Mouse (Mus musculus) liver, postnatal 0 days (tissue): ENCODE data around the gene Atxn1. TPM values are rescaled to one million over a fixed set of nuclear protein-coding genes. Genes with fewer than 3 reads are reported as not detected.

Experiments
- ATAC-seq: fragments of 200-750 bp; cut with Nextera tagmentation; 2 replicates; pipeline ENCODE4 v1.8.0; 2017; ENCODE audit warnings: mild to moderate bottlenecking, moderate library complexity
- DNase-seq: peaks from one replicate; pipeline ENCODE4 v3.0.0-alpha.2; 2016
- H3K27ac ChIP-seq: fragments of 300-500 bp; sonication (generic); 2 replicates; pipeline ENCODE4 v1.5.1; 2014; ENCODE audit warnings: antibody characterized with exemption, moderate library complexity, mild to moderate bottlenecking, low read depth
- H3K27me3 ChIP-seq: fragments of 300-500 bp; sonication (generic); 2 replicates; pipeline ENCODE4 v1.6.1; 2014; ENCODE audit warnings: low read length, control low read depth, mixed read lengths; ENCODE audit not compliant: insufficient read depth
- H3K36me3 ChIP-seq: fragments of 300-500 bp; sonication (generic); replicated peaks from 2 replicates; pipeline ENCODE4 v1.6.1; 2014; ENCODE audit warnings: mild to moderate bottlenecking, control low read depth, low read length, moderate library complexity, mixed read lengths; ENCODE audit not compliant: insufficient read depth
- H3K4me1 ChIP-seq: fragments of 300-500 bp; sonication (generic); 2 replicates; pipeline ENCODE4 v1.6.1; 2014; ENCODE audit warnings: antibody characterized with exemption, mild to moderate bottlenecking, control low read depth; ENCODE audit not compliant: insufficient read depth
- H3K4me2 ChIP-seq: fragments of 300-500 bp; sonication (generic); 2 replicates; pipeline ENCODE4 v1.6.1; 2014; ENCODE audit warnings: low read depth, mild to moderate bottlenecking, low read length, moderate library complexity, mixed read lengths
- H3K4me3 ChIP-seq: fragments of 300-500 bp; sonication (generic); 2 replicates; pipeline ENCODE4 v1.5.1; 2014; ENCODE audit warnings: low read depth, low read length
- H3K9ac ChIP-seq: fragments of 300-500 bp; sonication (generic); replicated peaks from 2 replicates; pipeline ENCODE4 v1.6.1; 2014; ENCODE audit warnings: mild to moderate bottlenecking, moderate library complexity
- H3K9me3 ChIP-seq: fragments of 300-500 bp; sonication (generic); 2 replicates; pipeline ENCODE4 v1.6.1; 2016; ENCODE audit warnings: mild to moderate bottlenecking, control low read depth, low read length, mixed read lengths
- CTCF ChIP-seq: sonication (generic); IDR thresholded peaks from 2 replicates; pipeline ENCODE4 v1.5.1; 2016; ENCODE audit warnings: antibody characterized with exemption, low read depth
- EP300 ChIP-seq: IDR thresholded peaks from 2 replicates; pipeline ENCODE4 v1.6.1; 2016; ENCODE audit warnings: antibody characterized with exemption, low read depth, mild to moderate bottlenecking
- WGBS: fragments of 180-500 bp; shearing (Covaris S2); extraction: QIAGEN DNeasy Blood & Tissue Kit; methylation state at CpG from one replicate; pipeline ENCODE4 v1.1.7; 2014; ENCODE audit not compliant: insufficient replicate concordance; 5-methylcytosine and 5-hydroxymethylcytosine counted together
- polyA plus RNA-seq: library from polyadenylated mRNA; unstranded; fragments of >200 nt; fragmentation: Nextera tagmentation; extraction: Ambion mirVana; gene quantifications from 2 replicates; pipeline ENCODE4 v1.2.1, GENCODE M21; 2015

The Atxn1 gene
- polyA plus RNA-seq, 1 experiment from 2014 or later: 4.4 TPM

DNA sequence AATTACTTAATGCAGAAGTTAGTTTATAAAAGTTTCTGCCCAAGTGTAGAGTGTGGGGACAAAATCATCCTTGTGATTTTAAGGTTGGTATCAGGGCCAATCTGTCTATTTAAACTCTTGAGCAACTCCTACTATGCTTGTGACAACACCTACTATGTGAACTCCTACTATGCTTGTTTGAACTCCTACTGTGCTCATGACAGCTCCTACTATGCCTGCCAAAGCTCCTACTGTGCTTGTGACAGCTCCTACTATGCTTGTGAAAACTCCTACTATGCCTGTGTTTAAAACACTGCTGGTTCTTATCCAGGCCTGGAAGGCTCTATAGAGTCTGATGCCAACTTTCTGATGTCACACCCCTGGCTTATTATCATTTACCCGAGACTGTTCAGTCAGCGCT lies 292.2 kb downstream of the Atxn1 start:
- ATAC-seq (no peak), DNase-seq (no peak)
- no peak overlapping the region for H3K4me2 ChIP-seq
- H3K9me3 ChIP-seq: no peaks in the 10 kb centered on the region
- H3K9ac ChIP-seq: no peak overlapping the region
- no peak for TF ChIP-seq EP300
- no peak for TF ChIP-seq CTCF
- no peak overlapping the region for H3K27ac ChIP-seq
- no peaks in the 10 kb centered on the region for H3K27me3 ChIP-seq
- H3K36me3 ChIP-seq: no peaks in the 10 kb centered on the region
- WGBS: 63% methylated on average over 2 of the region's 2 CpGs
- H3K4me3 ChIP-seq: no peak overlapping the region
- H3K4me1 ChIP-seq: no peaks in the 10 kb centered on the region

DNA sequence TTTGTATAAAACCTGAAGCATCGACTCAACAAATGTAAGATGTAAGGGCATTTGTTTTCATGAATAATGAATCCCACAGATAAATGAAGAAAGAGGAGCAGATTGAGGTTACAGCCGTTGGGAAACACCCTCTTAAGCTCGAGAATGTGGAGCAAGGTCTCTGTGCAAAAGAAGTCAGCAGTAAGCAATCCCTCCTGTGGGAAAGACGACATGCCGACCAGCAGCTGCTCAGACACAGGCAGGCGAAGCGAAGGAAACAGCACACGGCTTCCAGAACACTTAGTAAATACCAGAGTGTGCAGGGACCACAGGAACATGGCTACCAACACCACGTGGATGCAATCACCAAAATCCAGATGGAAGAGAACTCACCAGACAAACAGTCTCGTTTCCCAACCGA lies 294.8 kb downstream of the Atxn1 start:
- TF ChIP-seq EP300 (no peak), CTCF (no peak)
- Histone ChIP-seq H3K36me3 (no peaks in the 10 kb centered on the region), H3K27ac (no peak overlapping the region), H3K4me3 (no peak overlapping the region), H3K9me3 (no peaks in the 10 kb centered on the region), H3K4me1 (no peaks in the 10 kb centered on the region), H3K9ac (no peak overlapping the region), H3K27me3 (no peaks in the 10 kb centered on the region), H3K4me2 (no peak overlapping the region)
- no peak for DNase-seq
- 78% methylated on average over 11 of the region's 11 CpGs for WGBS
- no peak for ATAC-seq

DNA sequence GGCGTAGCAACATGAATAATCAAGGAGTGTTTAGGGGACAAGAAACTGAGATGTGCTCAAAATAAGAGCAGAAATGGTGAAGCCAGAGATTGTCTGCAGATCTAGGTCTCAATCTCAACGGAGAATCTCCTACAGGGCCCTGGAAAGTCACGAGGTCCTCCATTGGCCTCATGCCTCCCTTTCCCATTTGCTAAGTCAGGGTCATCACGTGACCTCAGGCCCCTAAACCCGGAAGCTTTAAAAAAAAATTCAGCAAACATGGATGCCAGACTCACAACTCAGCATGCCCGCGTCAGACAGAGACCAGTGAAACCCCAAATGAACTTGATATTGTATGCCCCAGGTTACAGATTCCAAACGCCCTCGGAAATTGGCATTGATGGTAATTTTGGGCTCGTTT lies 302.0 kb downstream of the Atxn1 start:
- H3K4me3 ChIP-seq: no peak overlapping the region
- WGBS: 80% methylated on average over 10 of the region's 10 CpGs
- H3K36me3 ChIP-seq: no peaks in the 10 kb centered on the region
- no peaks in the 10 kb centered on the region for H3K27me3 ChIP-seq
- H3K4me2 ChIP-seq: no peak overlapping the region
- peaks cover 7% of the 10 kb centered on the region for H3K4me1 ChIP-seq
- no peaks in the 10 kb centered on the region for H3K9me3 ChIP-seq
- no peak overlapping the region for H3K9ac ChIP-seq
- TF ChIP-seq EP300: no peak
- no peak for TF ChIP-seq CTCF
- H3K27ac ChIP-seq: no peak overlapping the region
- ATAC-seq (no peak), DNase-seq (no peak)

GRCm38 (mm10) chr13:45662216-45662615 lies 302.6 kb downstream of the Atxn1 start:
- WGBS: 56% methylated on average over 3 of the region's 3 CpGs
- H3K27ac ChIP-seq: 0 out of 2 replicates have a peak overlapping the region, but pooled peaks have one; percentile 2
- peaks cover 7% of the 10 kb centered on the region for H3K4me1 ChIP-seq

DNA sequence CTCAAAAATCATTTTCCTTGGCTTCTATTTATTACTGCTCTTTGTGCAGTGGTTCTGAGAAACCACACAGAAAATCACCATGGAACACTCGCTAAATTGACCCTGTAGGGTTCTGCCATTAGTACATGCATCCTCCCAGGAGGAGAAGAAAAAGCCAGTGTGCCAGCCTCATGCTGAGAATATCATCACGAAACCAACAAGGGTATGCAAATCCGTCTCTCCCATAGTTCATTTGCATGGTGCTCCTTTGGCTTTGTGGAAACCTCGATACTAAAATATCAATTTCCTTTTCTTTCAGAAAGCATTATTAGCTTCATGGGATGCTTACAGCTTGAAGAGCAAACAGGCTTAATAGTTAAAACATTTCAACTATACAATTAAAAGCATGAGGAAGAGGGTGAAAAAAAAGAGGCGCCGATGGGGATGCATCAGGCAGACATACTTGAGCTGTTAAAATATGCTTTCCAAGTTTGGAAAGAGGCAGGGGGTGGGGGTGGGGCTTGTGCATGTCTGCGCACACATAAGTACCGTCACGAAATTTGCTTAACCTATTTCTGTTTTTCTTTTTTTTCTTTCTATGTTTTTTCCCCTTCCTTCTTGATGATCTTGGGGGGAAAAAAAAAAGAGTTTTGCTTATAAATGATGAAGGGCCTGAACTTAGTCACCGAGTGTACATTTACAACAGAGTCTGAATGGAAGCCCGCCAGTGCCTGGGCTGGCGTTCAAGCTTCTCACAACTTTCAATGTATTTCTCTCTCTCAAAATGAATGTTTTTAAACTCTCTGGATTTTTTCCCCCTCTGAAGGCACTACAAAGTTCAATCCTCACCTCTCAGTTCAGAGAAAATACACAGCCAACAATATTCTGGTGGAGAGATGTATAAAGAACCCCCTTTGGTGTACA lies 303.3 kb downstream of the Atxn1 start:
- DNase-seq (no peak), ATAC-seq (no peak)
- H3K27me3 ChIP-seq: no peaks in the 10 kb centered on the region
- H3K4me1 ChIP-seq: peaks cover 7% of the 10 kb centered on the region
- TF ChIP-seq CTCF: no peak
- TF ChIP-seq EP300: no peak
- no peaks in the 10 kb centered on the region for H3K9me3 ChIP-seq
- H3K4me3 ChIP-seq: no peak overlapping the region
- H3K27ac ChIP-seq: 0 out of 2 replicates have a peak overlapping the region, but pooled peaks have one; percentile 2
- no peaks in the 10 kb centered on the region for H3K36me3 ChIP-seq
- no peak overlapping the region for H3K9ac ChIP-seq
- H3K4me2 ChIP-seq: no peak overlapping the region
- WGBS: 79% methylated on average over 12 of the region's 12 CpGs

More at GRCm38 (mm10) chr13:45662216-45662615, 302.6 kb downstream of the Atxn1 start:
- Histone ChIP-seq H3K9ac (no peak overlapping the region), H3K36me3 (no peaks in the 10 kb centered on the region), H3K9me3 (no peaks in the 10 kb centered on the region), H3K4me2 (no peak overlapping the region), H3K4me3 (no peak overlapping the region), H3K27me3 (no peaks in the 10 kb centered on the region)
- peak; percentile 79 for ATAC-seq
- DNase-seq: no peak
- TF ChIP-seq EP300 (no peak), CTCF (no peak)

DNA sequence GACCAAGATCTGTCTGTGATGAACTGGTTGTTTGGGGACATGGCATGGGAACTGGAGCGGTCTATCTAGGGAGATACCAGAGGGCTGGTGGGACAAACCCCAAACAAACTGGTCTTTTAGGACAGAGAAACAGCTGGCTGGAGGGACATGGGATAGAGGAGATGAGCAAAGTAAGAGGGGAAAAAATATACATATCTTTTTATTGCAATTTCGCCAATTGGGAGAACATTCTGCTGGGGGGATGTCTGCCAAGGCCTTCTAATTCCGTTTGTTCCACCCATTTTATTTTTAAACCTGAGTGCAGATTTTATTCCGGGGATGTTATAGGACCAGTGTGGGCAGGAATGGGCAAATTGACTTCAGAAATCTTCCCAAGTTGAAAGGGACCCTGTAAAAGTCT lies 305.0 kb downstream of the Atxn1 start:
- DNase-seq (no peak), ATAC-seq (no peak)
- no peaks in the 10 kb centered on the region for H3K36me3 ChIP-seq
- H3K4me3 ChIP-seq: no peak overlapping the region
- TF ChIP-seq EP300 (no peak), CTCF (no peak)
- no peak overlapping the region for H3K4me2 ChIP-seq
- no peaks in the 10 kb centered on the region for H3K9me3 ChIP-seq
- WGBS: 80% methylated on average over 4 of the region's 4 CpGs
- no peak overlapping the region for H3K9ac ChIP-seq
- H3K4me1 ChIP-seq: peaks cover 7% of the 10 kb centered on the region
- H3K27ac ChIP-seq: no peak overlapping the region
- no peaks in the 10 kb centered on the region for H3K27me3 ChIP-seq

DNA sequence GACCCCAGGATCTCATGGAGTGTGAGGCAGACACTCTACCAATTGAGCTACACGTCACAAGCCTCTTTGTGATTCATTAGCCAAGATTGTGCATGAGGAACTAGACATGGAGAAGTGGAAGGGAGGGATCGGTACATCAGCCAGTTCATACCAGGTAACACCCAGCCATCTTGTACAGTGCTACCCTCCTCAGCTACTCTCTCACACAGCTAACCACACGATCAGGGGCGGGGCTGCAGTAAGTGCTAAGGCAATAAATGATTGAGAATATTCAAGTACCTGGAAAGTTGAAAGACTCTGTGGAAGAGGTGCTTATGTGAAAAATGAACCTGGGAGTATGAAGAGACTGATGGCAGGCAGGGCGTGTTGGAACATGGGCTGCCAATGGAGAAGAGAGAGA lies 306.5 kb downstream of the Atxn1 start:
- no peak for DNase-seq
- Histone ChIP-seq H3K4me2 (no peak overlapping the region), H3K9me3 (no peaks in the 10 kb centered on the region), H3K4me3 (no peak overlapping the region), H3K9ac (no peak overlapping the region), H3K4me1 (peaks cover 7% of the 10 kb centered on the region), H3K27me3 (no peaks in the 10 kb centered on the region), H3K36me3 (no peaks in the 10 kb centered on the region), H3K27ac (no peak overlapping the region)
- 85% methylated on average over 5 of the region's 5 CpGs for WGBS
- no peak for TF ChIP-seq CTCF
- no peak for TF ChIP-seq EP300
- ATAC-seq: no peak
